In the genomic region with DNA sequence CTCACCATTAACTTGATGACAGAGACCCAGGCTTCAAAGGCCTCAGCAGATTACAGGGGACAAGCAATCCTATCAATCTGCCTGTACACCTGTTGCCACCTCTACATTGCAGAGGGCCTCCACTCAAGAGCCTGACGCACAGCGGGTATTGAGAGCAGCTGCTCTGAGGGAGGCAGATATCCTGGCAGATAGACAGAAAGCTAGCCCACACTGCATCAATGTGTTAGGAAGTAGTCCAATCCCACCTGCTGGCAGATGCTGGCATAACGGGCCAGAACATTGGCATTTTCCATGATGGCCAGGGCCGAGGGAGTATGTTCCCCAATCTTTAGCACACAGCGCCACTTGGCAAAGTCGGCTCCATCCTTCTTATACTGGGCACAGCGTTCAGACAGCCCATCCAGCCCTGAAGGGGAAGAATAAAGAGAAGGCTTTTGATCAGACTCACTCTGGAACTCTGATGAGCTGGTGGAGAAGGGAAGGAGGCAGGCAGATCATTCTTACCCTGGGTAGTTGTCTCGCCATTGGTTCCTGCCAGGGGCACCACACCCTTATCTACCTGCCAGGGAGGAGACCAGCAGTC, we compare ENCODE assay signal across 8 mouse cellular contexts. TPM values are rescaled to one million over a fixed set of nuclear protein-coding genes. Genes with fewer than 3 reads are reported as not detected.
A peak's percentile ranks its signal among the peaks of the same experiment; 100 is the strongest.
DNase-seq lines count a peak whose midpoint lies in the region; ATAC-seq and TF ChIP-seq lines count a peak whose summit lies in the region.

No protein-coding gene starts in this region.

- TF ChIP-seq CTCF in layer of hippocampus, adult 2 months (conservative IDR thresholded peaks at IDR 0.05), result peak; percentile 62
- TF ChIP-seq CTCF in midbrain, postnatal 0 days (IDR thresholded peaks at IDR 0.05), result peak; percentile 59

- H3K9me3 ChIP-seq in midbrain, embryonic 10.5 days (replicated peaks), result no peaks in the 10 kb centered on the region
- no peaks in the 10 kb centered on the region for H3K9me3 ChIP-seq in midbrain, embryonic 11.5 days (ENCODE audit: control insufficient read depth, low read length)
- no peaks in the 10 kb centered on the region for H3K9me3 ChIP-seq in embryonic facial prominence, embryonic 13.5 days
- H3K9me3 ChIP-seq in midbrain, postnatal 0 days (ENCODE audit: low read length), result no peaks in the 10 kb centered on the region

- no peak overlapping the region for H3K4me2 ChIP-seq in midbrain, embryonic 11.5 days
- peak overlapping the region; percentile 89 for H3K4me2 ChIP-seq in embryonic facial prominence, embryonic 13.5 days
- peak overlapping the region; percentile 87; the same call in 1 of the 2 replicates for H3K4me2 ChIP-seq in midbrain, postnatal 0 days (ENCODE audit: low read depth, low read length, poor library complexity, severe bottlenecking)

- 0 out of 2 replicates have a peak overlapping the region, but pooled peaks have one; percentile 97 for H3K27ac ChIP-seq in midbrain, embryonic 10.5 days (replicated peaks)
- H3K27ac ChIP-seq in midbrain, embryonic 11.5 days (ENCODE audit: low read depth, low read length), result no peak overlapping the region
- no peak overlapping the region for H3K27ac ChIP-seq in embryonic facial prominence, embryonic 13.5 days
- peak overlapping the region; percentile 100 for H3K27ac ChIP-seq in layer of hippocampus, adult 2 months
- no peak overlapping the region for H3K27ac ChIP-seq in midbrain, postnatal 0 days (ENCODE audit: low read depth, low read length)

- peaks cover 64% of the 10 kb centered on the region for H3K4me1 ChIP-seq in midbrain, embryonic 10.5 days
- H3K4me1 ChIP-seq in midbrain, embryonic 11.5 days (ENCODE audit: control insufficient read depth, insufficient read depth, low read length), result peaks cover 28% of the 10 kb centered on the region
- peaks cover 44% of the 10 kb centered on the region for H3K4me1 ChIP-seq in embryonic facial prominence, embryonic 13.5 days
- H3K4me1 ChIP-seq in midbrain, postnatal 0 days (ENCODE audit: insufficient read depth, low read length), result peaks cover 12% of the 10 kb centered on the region

- H3K27me3 ChIP-seq in midbrain, embryonic 10.5 days (ENCODE audit: low read depth, poor library complexity, severe bottlenecking), result no peaks in the 10 kb centered on the region
- H3K27me3 ChIP-seq in midbrain, embryonic 11.5 days (ENCODE audit: control insufficient read depth, insufficient read depth, low read length), result no peaks in the 10 kb centered on the region
- no peaks in the 10 kb centered on the region for H3K27me3 ChIP-seq in embryonic facial prominence, embryonic 13.5 days
- no peaks in the 10 kb centered on the region for H3K27me3 ChIP-seq in midbrain, postnatal 0 days (ENCODE audit: insufficient read depth, low read length)

- WGBS in midbrain, embryonic 10.5 days, result 82% methylated on average over 8 of the region's 8 CpGs
- WGBS in midbrain, embryonic 11.5 days, result 78% methylated on average over 8 of the region's 8 CpGs
- 79% methylated on average over 8 of the region's 8 CpGs for WGBS in embryonic facial prominence, embryonic 13.5 days
- 65% methylated on average over 8 of the region's 8 CpGs for WGBS in midbrain, postnatal 0 days

- H3K36me3 ChIP-seq in midbrain, embryonic 10.5 days, result peaks cover 53% of the 10 kb centered on the region
- peaks cover 8% of the 10 kb centered on the region for H3K36me3 ChIP-seq in midbrain, embryonic 11.5 days (ENCODE audit: control insufficient read depth, insufficient read depth, low read length)
- H3K36me3 ChIP-seq in embryonic facial prominence, embryonic 13.5 days, result peaks cover 33% of the 10 kb centered on the region
- peaks cover 16% of the 10 kb centered on the region; the same call in 1 of the 2 replicates for H3K36me3 ChIP-seq in midbrain, postnatal 0 days (ENCODE audit: insufficient read depth, low read length)

- H3K9ac ChIP-seq in midbrain, embryonic 11.5 days (ENCODE audit: low read length), result no peak overlapping the region
- H3K9ac ChIP-seq in embryonic facial prominence, embryonic 13.5 days, result peak overlapping the region; percentile 32; the same call in 1 of the 2 replicates
- no peak overlapping the region for H3K9ac ChIP-seq in midbrain, postnatal 0 days (replicated peaks; ENCODE audit: low read length, poor library complexity, severe bottlenecking)

- H3K4me3 ChIP-seq in midbrain, embryonic 10.5 days, result peak overlapping the region; percentile 96
- no peak overlapping the region for H3K4me3 ChIP-seq in midbrain, embryonic 11.5 days (ENCODE audit: low read depth, low read length)
- H3K4me3 ChIP-seq in embryonic facial prominence, embryonic 13.5 days, result peak overlapping the region; percentile 78
- peak overlapping the region; percentile 72 for H3K4me3 ChIP-seq in layer of hippocampus, adult 2 months
- H3K4me3 ChIP-seq in midbrain, postnatal 0 days (ENCODE audit: low read depth, low read length), result no peak overlapping the region

- ATAC-seq in cerebellum, adult (ENCODE audit: insufficient number of reproducible peaks, low FRiP score, low TSS enrichment), result no peak
- no peak for ATAC-seq in midbrain, embryonic 11.5 days (ENCODE audit: low FRiP score)
- ATAC-seq in embryonic facial prominence, embryonic 13.5 days (ENCODE audit: insufficient number of reproducible peaks, insufficient read depth, low FRiP score, low TSS enrichment, low read depth), result no peak
- ATAC-seq in midbrain, postnatal 0 days (ENCODE audit: low FRiP score), result no peak

- DNase-seq in cerebellum, adult 11 months, result peak; percentile 64
- no peak for DNase-seq in midbrain, embryonic 10.5 days (ENCODE audit: low spot score)
- no peak for DNase-seq in midbrain, embryonic 11.5 days (ENCODE audit: low spot score, missing footprints)
- peak in 1 of 2 experiments; percentile 62 for DNase-seq in layer of hippocampus, adult 2 months (ENCODE audit: low spot score in 2 of 2)
- peak; percentile 79 for DNase-seq in midbrain, postnatal 0 days (ENCODE audit: low spot score)
- no peak for DNase-seq in yolk sac, embryonic 10.5 days (ENCODE audit: low spot score)

RNA-seq across cellular contexts. Expression of gene Fam57b, which starts 1.0 kb away (rescaled TPM):
- 4.1 and 7.7 TPM in 2 replicates for polyA plus RNA-seq in midbrain, embryonic 10.5 days (2016; fragmentation: Nextera tagmentation; extraction: Ambion mirVana)
- polyA plus RNA-seq in midbrain, embryonic 11.5 days (2014; fragmentation: Nextera tagmentation; extraction: Ambion mirVana), result 10.5 and 11.1 TPM in 2 replicates
- polyA plus RNA-seq in embryonic facial prominence, embryonic 13.5 days (2015; fragmentation: Nextera tagmentation; extraction: Ambion mirVana), result 0.45 and 0.70 TPM in 2 replicates
- 10 to 100 TPM; 73.8 to 74.7 TPM for total RNA-seq in layer of hippocampus, adult 2 months (2021)
- total RNA-seq in midbrain, postnatal 0 days (2014; rRNA removed), result 52.5 and 60.2 TPM in 2 replicates
- polyA plus RNA-seq in midbrain, postnatal 0 days (2015; fragmentation: Nextera tagmentation; extraction: Ambion mirVana), result 56.3 and 57.1 TPM in 2 replicates

RNA-seq across cellular contexts. Expression of gene Ppp4c, which starts 4.1 kb away (rescaled TPM):
- 376 and 407 TPM in 2 replicates for polyA plus RNA-seq in midbrain, embryonic 10.5 days (2016; fragmentation: Nextera tagmentation; extraction: Ambion mirVana)
- 335 and 336 TPM in 2 replicates for polyA plus RNA-seq in midbrain, embryonic 11.5 days (2014; fragmentation: Nextera tagmentation; extraction: Ambion mirVana)
- 300 and 311 TPM in 2 replicates for polyA plus RNA-seq in embryonic facial prominence, embryonic 13.5 days (2015; fragmentation: Nextera tagmentation; extraction: Ambion mirVana)
- total RNA-seq in layer of hippocampus, adult 2 months (2021), result 10 to 100 TPM; 50.2 to 54.9 TPM
- total RNA-seq in midbrain, postnatal 0 days (2014; rRNA removed), result 107 and 137 TPM in 2 replicates
- polyA plus RNA-seq in midbrain, postnatal 0 days (2015; fragmentation: Nextera tagmentation; extraction: Ambion mirVana), result 127 and 135 TPM in 2 replicates

RNA-seq across cellular contexts. Expression of gene Tbx6, which starts 15.2 kb away (rescaled TPM):
- 0.42 and 0.64 TPM in 2 replicates for polyA plus RNA-seq in midbrain, embryonic 10.5 days (2016; fragmentation: Nextera tagmentation; extraction: Ambion mirVana)
- polyA plus RNA-seq in midbrain, embryonic 11.5 days (2014; fragmentation: Nextera tagmentation; extraction: Ambion mirVana), result 0.20 and 0.43 TPM in 2 replicates
- 0.27 and 0.59 TPM in 2 replicates for polyA plus RNA-seq in embryonic facial prominence, embryonic 13.5 days (2015; fragmentation: Nextera tagmentation; extraction: Ambion mirVana)
- total RNA-seq in layer of hippocampus, adult 2 months (2021), result 1 to 10 TPM in 1 of 2 experiments, under 1 TPM in 1; 0.54 to 1.0 TPM
- 0.16 and 1.1 TPM in 2 replicates for total RNA-seq in midbrain, postnatal 0 days (2014; rRNA removed)
- polyA plus RNA-seq in midbrain, postnatal 0 days (2015; fragmentation: Nextera tagmentation; extraction: Ambion mirVana), result 0.21 and 0.38 TPM in 2 replicates

RNA-seq across cellular contexts. Expression of gene Ypel3, which starts 19.7 kb away (rescaled TPM):
- polyA plus RNA-seq in midbrain, embryonic 10.5 days (2016; fragmentation: Nextera tagmentation; extraction: Ambion mirVana), result 41.0 and 60.5 TPM in 2 replicates
- 87.8 and 91.5 TPM in 2 replicates for polyA plus RNA-seq in midbrain, embryonic 11.5 days (2014; fragmentation: Nextera tagmentation; extraction: Ambion mirVana)
- 104 and 112 TPM in 2 replicates for polyA plus RNA-seq in embryonic facial prominence, embryonic 13.5 days (2015; fragmentation: Nextera tagmentation; extraction: Ambion mirVana)
- 100 to 1,000 TPM; 283 to 289 TPM for total RNA-seq in layer of hippocampus, adult 2 months (2021)
- total RNA-seq in midbrain, postnatal 0 days (2014; rRNA removed), result 196 and 209 TPM in 2 replicates
- 219 and 235 TPM in 2 replicates for polyA plus RNA-seq in midbrain, postnatal 0 days (2015; fragmentation: Nextera tagmentation; extraction: Ambion mirVana)

RNA-seq across cellular contexts. Expression of gene Gdpd3, which starts 30.3 kb away (rescaled TPM):
- 0.68 and 1.1 TPM in 2 replicates for polyA plus RNA-seq in midbrain, embryonic 10.5 days (2016; fragmentation: Nextera tagmentation; extraction: Ambion mirVana)
- polyA plus RNA-seq in midbrain, embryonic 11.5 days (2014; fragmentation: Nextera tagmentation; extraction: Ambion mirVana), result 0.57 and 0.86 TPM in 2 replicates
- 1.6 and 3.1 TPM in 2 replicates for polyA plus RNA-seq in embryonic facial prominence, embryonic 13.5 days (2015; fragmentation: Nextera tagmentation; extraction: Ambion mirVana)
- total RNA-seq in layer of hippocampus, adult 2 months (2021), result 1 to 10 TPM; 3.1 to 7.0 TPM
- total RNA-seq in midbrain, postnatal 0 days (2014; rRNA removed), result 0.66 TPM in 1 of 2 replicates, not detected in the other
- 1.3 TPM in 2 replicates for polyA plus RNA-seq in midbrain, postnatal 0 days (2015; fragmentation: Nextera tagmentation; extraction: Ambion mirVana)

Comparison
In these comparisons a context has a peak if more than half of its experiments do, and no peak if none do; other contexts are left out.
1. DNase-seq: peak in cerebellum, adult 11 months (single experiment) and midbrain, postnatal 0 days (single experiment); none in midbrain, embryonic 10.5 days (single experiment), midbrain, embryonic 11.5 days (single experiment) and yolk sac, embryonic 10.5 days (single experiment).
2. H3K27ac ChIP-seq: peak in midbrain, embryonic 10.5 days (single experiment) and layer of hippocampus, adult 2 months (single experiment); none in midbrain, embryonic 11.5 days (single experiment), embryonic facial prominence, embryonic 13.5 days (single experiment) and midbrain, postnatal 0 days (single experiment).
3. H3K4me3 ChIP-seq: peak in midbrain, embryonic 10.5 days (single experiment), embryonic facial prominence, embryonic 13.5 days (single experiment) and layer of hippocampus, adult 2 months (single experiment); none in midbrain, embryonic 11.5 days (single experiment) and midbrain, postnatal 0 days (single experiment).